Mouse (Mus musculus) hindbrain, embryonic 13.5 days (tissue): ENCODE measurements at regions not wholly inside any gene's neighbourhood (a gene's known extent, or its start where the extent isn't known, plus 50 kb on each side); places are given as distances from the start of the nearest gene placed in this dataset.
"Not testable (repeated sequence)": the region's sequence is repeated elsewhere in the genome, so short reads cannot be mapped to it uniquely, and the experiment has no call there.

Source experiments
- ATAC-seq: fragments of 200-750 bp; cut with Nextera tagmentation; 2 replicates; pipeline ENCODE4 v1.8.0; 2017; ENCODE audit warnings: moderate TSS enrichment; ENCODE audit not compliant: low FRiP score
- H3K27ac ChIP-seq: fragments of 300-500 bp; sonication (generic); 2 replicates; pipeline ENCODE4 v1.5.1; 2015; ENCODE audit warnings: inconsistent platforms, mild to moderate bottlenecking, moderate library complexity
- H3K27me3 ChIP-seq: fragments of 300-500 bp; sonication (generic); 2 replicates; pipeline ENCODE4 v1.6.1; 2015; ENCODE audit warnings: mild to moderate bottlenecking, inconsistent platforms
- H3K36me3 ChIP-seq: fragments of 300-500 bp; sonication (generic); 2 replicates; pipeline ENCODE4 v1.6.1; 2015; ENCODE audit warnings: mild to moderate bottlenecking, inconsistent platforms
- H3K4me1 ChIP-seq: fragments of 300-500 bp; sonication (generic); replicated peaks from 2 replicates; pipeline ENCODE4 v1.6.1; 2015; ENCODE audit warnings: inconsistent platforms
- H3K4me2 ChIP-seq: fragments of 300-500 bp; sonication (generic); 2 replicates; pipeline ENCODE4 v1.6.1; 2015; ENCODE audit warnings: inconsistent platforms, mild to moderate bottlenecking, moderate library complexity
- H3K4me3 ChIP-seq: fragments of 300-500 bp; sonication (generic); 2 replicates; pipeline ENCODE4 v1.5.1; 2015; ENCODE audit warnings: mild to moderate bottlenecking, inconsistent platforms
- H3K9ac ChIP-seq: fragments of 300-500 bp; sonication (generic); 2 replicates; pipeline ENCODE4 v1.6.1; 2015; ENCODE audit warnings: mild to moderate bottlenecking, inconsistent platforms
- H3K9me3 ChIP-seq: fragments of 300-500 bp; sonication (generic); 2 replicates; pipeline ENCODE4 v1.6.1; 2016; ENCODE audit warnings: inconsistent platforms
- WGBS: fragments of 180-500 bp; shearing (Covaris S2); methylation state at CpG from one replicate; pipeline ENCODE4 v1.1.7; 2015; 5-methylcytosine and 5-hydroxymethylcytosine counted together

- no peak overlapping the region for H3K27ac ChIP-seq
- H3K9ac ChIP-seq = no peak overlapping the region
- no peaks in the 10 kb centered on the region for H3K27me3 ChIP-seq
- H3K9me3 ChIP-seq = peaks cover 6% of the 10 kb centered on the region; the same call in 1 of the 2 replicates
- no peaks in the 10 kb centered on the region for H3K4me1 ChIP-seq
- ATAC-seq = no peak
- no peak overlapping the region for H3K4me3 ChIP-seq
- no peak overlapping the region for H3K4me2 ChIP-seq
- WGBS = 96% methylated on average over 17 of the region's 17 CpGs
- no peaks in the 10 kb centered on the region for H3K36me3 ChIP-seq
Observed at GRCm38 (mm10) chr3:49382290-49382689, 374.8 kb downstream of the Pcdh18 start.

- not testable (repeated sequence) for H3K27me3 ChIP-seq, H3K36me3 ChIP-seq, H3K9ac ChIP-seq, H3K4me3 ChIP-seq, H3K4me2 ChIP-seq, H3K9me3 ChIP-seq, H3K27ac ChIP-seq, H3K4me1 ChIP-seq
- WGBS = 97% methylated on average over 4 of the region's 4 CpGs
- 0 out of 2 replicates have a peak, but pooled peaks have one; percentile 39 for ATAC-seq
Observed at GRCm38 (mm10) chr3:49377571-49377970, 379.6 kb downstream of the Pcdh18 start.
